Mouse (Mus musculus): ENCODE data around the gene Engase.

- no peak for TF ChIP-seq CTCF (IDR thresholded peaks at IDR 0.05; ENCODE audit: low read depth)
- TF ChIP-seq EP300 (optimal IDR thresholded peaks at IDR 0.05): no peak
Measured at GRCm38 (mm10) chr11:118525059-118525458, 48.4 kb downstream of the Engase start.
